Mouse (Mus musculus): ENCODE results near the gene Slc35b4.

The Slc35b4 gene

DNA sequence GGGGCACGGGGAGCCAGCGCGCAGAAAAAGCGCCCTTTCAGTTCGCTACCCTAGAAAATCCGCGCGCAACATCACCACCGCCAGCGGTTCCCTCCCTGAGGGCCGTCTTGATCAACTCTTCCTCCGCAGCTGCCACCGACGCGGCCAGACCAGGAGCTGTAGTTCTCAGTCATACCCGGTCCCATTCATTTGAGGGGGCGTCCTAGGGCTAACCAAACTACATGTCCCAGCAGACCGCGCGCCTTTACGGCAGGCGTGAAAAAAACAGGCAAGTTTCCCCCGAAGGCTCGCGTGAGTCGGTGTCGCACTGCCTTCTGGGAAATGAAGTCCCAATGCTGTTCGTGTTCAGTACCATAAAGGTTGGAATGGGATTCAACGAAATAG lies at the start of gene Slc35b4:
Gene Slc35b4, minus strand, starts transcription at position 248 of the 384 bp plus-strand sequence.
- DNase-seq (ENCODE audit: low read depth, low spot score), result peak; percentile 99

DNA sequence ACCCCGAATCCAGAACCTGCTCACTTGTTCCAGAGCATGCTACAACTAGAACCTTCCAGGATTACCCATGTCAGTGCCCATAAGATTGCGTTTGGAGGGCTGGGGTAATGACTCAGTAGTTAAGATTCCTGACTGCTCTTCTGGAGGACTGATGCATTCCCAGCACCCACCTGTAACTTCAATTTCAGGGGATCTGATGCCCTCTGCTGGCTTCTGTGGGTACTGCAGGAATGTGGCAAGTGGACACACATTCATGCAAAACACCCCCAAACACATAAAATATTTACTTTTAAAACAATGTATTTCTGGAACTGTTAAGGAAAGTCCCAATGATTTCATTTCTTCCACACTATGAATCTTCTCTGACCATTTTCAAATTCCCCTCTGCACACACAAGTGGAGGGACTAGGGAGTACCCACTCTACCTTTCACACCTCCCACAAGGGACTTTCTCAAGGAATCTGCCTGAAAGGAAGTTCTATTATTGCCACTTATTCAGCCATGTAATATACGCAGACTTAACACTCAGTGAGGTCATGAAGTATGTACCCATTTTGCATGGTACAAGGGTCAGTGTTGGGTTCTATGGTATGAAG lies 48.2 kb upstream of the Slc35b4 start:
- peak; percentile 36 for DNase-seq (ENCODE audit: low read depth, low spot score)

DNA sequence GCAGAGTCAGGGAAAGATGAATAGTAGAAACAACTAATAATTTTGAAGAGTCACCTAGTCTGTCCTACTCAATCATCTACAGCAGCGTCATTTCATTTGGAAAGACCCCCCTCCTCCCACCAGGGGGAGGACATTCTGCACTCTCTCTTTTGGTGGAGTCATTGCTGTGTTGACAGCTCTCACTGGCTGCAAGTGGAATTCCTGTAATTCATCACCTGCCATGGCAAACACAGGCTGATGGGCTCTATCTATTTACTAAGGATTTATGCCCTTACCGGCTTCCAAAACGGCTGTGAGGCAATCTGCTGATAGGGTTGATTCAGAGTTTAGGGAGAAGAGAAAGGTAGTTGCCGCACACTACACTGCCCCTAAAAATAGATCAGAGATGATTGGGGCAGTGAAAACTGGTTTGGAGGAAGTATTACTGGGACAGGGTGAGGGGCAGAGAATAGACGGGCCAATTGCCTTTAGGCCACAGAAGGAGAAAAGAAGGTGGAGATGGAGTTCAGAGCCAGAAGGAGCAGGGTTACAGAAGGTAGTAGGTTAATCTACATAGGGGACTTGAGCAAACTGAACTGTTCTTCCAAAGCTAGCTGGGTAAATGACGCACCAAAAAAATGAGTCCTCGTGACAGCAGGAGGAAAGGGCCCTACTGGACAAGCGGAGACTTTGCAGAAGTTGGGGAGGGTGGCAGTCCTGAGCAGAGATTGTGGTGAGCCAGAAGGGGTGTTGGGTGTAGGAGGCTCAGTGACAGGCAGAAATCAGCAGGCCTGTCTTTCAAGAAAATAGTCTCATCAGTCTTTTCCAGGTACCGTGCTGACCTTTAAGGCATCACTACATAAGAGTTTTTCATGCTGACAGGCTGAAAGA lies 39.8 kb upstream of the Slc35b4 start:
- DNase-seq (ENCODE audit: low read depth, low spot score), result no peak

DNA sequence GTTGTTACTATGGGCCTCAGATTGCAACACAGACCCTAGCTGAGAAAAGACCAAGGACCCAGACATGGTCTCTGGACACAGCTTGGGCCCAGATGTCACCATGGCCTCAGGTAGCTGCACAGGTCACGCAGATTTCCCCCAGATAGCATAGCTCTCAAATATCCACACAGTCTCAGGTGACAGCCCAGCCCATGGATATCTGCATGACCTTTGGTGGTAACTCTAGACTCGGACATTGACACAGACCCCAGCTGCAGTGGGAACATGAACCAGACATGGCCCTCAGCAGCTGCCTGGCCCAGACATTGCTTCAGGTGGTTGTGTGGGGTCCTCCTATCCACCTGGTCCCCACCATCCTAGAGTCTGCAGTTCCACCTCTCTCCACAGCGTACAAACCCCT lies 28.8 kb upstream of the Slc35b4 start:
- no peak for DNase-seq (ENCODE audit: low read depth, low spot score)

DNA sequence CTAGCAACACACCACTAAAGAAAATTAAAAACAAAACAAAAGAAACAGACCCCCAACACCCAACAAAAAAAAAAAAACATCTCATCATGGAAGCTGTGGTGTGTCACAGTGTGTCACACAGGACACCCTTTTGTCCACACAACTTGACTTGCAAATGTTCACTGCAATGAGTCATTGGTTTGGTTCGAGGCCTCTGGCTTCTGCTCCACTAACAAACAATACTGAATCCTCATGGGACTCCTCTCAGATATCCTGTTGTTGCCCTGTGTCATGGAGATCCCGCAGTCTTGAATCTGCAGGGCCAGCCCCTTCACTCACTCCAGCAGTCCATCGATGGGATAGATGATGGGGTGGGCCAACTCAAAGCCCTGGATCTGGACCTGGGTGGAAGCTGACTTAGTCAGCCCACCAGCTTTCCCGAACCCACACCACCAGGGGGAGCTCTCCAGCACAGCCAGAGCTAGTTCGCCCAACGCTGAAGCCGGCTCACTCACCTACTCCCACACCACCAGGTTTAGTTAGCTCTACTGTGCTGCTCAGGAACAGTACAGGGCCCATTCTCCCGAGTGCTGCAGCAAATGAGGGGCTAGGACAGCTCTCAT lies 28.2 kb upstream of the Slc35b4 start:
- peak; percentile 46 for DNase-seq (ENCODE audit: low read depth, low spot score)

DNA sequence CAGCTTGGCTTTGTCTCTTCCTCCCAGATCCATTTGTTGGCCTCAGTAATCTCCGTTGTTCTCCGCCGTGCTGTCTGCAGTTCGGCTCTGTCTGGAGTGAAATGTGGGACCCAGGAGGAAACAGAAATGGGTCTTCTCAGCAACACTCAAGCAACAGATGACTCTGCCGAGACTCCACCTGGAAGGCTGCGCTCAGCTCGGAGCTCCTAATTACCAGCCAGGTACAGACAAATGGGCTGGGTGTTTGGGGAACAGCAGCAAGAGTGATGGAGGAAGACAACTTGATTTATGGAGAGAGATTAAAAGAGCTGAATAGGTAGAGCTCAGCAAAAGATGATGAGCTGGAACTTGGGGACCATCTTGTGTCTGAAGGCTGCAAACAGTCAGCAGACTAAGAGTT lies 26.6 kb upstream of the Slc35b4 start:
- no peak for DNase-seq (ENCODE audit: low read depth, low spot score)

DNA sequence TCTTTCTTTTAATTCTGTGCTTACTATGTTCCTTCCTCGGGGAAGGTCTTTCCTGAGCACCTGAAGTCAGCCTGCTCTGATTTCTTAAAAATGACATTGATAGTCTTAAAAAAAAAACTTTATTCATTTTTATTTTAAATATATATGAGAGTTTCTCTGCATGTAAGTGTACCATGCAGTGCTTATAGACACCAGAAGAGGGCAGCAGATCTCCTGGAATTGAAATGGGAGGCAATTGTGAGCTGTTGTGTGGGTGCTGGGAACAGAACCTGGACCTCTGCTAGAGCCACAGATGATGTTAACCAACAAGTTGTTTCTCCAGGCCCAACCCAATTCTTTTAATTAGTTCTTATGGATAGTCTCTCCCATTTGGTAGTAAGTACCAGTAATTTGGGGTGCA lies 18.1 kb upstream of the Slc35b4 start:
- peak; percentile 35 for DNase-seq (ENCODE audit: low read depth, low spot score)

DNA sequence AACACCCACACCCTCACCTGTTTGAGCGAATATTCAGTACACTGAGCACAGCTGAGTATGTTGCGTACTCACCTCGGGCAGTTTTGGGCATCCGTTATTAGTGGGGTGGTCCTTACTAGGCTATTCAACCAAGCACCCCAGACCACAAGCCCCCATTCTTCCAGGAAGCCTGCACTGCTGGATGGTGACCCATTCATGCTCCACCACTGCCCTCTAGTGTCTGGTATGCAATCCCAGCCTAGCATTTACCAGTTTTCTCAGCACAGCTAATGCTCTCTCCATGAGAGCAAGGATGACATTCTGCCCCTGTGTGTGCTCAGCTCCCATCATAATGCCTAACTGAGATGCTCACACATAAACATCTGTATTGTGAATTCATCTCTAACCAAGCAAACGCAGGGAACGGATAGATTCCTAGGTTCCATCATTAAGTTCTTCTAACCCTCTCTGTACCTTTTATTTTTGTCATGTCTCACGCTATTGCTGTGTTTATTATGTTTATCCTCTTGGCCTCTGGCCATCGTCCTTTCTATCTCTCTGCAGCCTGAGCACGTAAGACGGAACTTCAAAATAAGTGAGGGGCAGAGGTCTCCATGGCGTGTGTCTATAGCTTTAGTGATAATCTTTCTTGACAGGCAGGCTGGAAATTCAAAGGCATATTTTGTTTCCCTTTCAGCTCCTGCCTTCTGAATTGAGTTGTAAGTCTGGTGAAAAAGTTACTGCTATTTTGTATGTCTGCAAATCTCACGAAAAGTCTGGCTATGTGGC lies 17.0 kb upstream of the Slc35b4 start:
- DNase-seq (ENCODE audit: low read depth, low spot score), result peak; percentile 78

DNA sequence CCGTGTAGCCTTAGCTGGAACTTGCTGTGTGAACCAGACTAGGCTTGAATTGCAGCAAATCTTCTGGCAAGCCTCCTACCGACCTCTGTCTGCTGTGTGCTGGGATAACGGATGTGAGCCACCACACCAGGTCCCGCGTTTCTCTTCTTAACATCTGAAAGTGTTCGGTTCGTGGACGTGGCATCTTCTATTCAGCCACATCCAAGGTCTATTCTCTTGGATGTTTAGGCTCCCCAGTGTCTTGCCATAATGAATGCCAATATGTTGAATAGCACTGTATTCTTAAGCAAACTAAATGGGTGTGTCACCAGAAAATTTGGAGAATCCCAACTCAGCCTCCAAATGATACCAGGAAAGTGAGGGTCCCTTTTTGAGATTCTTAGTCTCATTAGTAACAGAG lies 14.5 kb upstream of the Slc35b4 start:
- peak; percentile 83 for DNase-seq (ENCODE audit: low read depth, low spot score)

DNA sequence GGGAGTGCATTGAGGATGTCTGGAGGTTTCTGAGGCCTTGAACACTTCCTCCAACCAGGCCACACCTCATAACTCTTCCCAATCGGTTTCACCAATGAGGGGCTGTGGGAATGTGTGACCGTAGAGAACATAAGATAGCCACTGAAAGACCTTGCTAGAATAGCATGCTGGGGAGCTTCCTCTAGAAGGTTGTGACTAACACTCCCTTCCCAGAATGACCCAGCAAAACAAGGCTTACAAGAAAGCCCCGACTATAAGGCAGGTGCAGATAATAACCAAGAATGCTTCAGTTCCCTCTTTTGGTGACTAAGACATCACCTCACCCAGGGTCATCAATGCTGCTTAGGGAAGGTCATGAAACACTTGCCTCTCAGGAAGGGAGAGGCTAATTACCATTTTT lies 12.6 kb upstream of the Slc35b4 start:
- DNase-seq (ENCODE audit: low read depth, low spot score), result peak; percentile 77

DNA sequence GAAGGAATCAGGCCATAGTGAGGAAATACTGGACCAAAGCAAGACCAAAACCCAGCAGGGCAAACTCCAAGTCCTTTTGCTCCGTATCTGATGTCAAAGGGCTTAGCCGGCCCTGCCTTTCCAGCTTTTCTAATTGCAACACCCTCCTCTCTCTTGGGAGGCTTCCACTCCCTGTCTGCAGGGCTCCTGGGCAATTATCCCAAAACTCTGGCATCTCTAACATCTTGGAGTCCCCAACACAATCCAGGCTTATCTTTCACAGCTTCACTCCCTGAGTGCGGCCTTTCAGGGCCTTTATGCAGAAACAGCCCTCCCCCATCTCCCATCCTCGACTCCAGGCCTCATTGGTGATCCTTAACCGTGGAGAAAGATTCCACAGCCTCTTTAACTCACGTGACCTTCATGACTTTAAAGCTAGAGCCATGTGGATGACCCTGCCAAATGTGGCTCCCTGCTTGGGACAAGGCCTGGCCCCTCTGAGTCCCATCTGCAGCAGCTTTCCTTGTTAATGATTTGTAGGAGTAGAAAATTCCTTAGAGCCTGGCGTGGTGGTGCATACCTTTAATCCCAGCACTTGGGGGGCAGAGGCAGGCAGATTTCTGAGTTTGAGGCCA lies 11.2 kb upstream of the Slc35b4 start:
- peak; percentile 89 for DNase-seq (ENCODE audit: low read depth, low spot score)

DNA sequence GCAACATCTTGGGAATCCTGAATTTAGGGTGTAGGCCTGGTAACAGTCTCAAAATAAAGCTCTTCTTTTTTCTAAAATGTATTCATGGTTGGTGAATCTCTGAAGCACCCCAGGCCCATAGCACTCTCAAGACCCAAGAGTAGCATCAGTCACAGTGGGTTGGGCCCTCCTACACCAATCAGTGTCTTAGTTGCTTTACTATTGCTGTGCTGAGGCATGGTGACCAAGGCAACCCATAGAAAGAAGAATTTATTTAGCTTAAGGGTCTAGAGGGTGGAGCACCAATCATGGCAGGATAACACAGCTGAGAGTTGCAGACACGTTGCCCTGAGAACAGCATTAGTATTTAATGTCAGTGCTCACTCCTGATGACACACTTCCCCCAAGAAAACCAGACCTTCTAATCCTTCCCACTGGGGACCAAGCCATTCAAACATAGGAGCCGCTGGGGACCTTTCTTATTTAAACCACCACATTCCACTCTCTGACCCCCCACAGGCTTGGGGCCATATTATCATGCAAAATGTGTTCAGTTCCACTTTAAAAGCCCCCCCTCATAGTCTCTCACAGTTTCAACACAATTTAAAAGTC lies 10.5 kb upstream of the Slc35b4 start:
- DNase-seq (ENCODE audit: low read depth, low spot score), result peak; percentile 98

DNA sequence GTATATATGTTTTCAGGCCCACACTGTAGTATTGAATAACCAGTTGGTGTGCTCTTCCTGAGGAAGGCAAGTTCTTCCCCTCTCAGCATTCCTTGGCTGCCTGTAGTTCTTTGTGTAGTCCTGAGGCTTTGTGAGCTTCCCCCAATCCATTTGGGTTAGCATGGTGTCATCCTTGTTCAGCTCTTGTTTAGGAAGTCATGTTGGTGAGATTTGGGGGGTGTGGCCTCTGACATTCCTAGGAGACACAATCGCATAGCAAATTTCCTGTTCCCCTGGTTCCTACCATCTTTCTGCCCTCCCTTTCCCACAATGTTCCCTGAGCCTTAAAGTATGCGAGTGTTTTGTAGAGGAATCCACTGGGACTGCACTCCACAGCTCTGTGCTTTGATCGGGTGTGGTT lies 6.4 kb upstream of the Slc35b4 start:
- peak; percentile 51 for DNase-seq (ENCODE audit: low read depth, low spot score)

DNA sequence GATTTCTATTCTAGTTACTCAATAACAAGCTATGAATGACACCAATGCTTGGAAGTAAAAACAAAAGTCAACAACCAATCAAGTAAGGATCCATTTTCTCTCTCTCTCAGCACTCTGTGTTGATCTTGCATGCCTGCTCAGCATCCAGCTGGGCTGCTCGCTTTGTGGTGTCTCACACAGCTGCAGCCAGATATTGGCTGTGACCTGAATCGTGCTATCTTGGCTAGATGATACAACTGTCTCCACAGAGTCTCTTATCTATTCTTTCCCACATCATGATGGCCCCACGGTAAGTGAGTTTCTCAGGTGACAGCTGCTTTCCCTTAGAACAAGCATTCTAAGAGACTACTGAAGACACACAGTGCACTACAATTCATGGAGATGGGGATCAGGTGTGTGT lies 5.0 kb upstream of the Slc35b4 start:
- no peak for DNase-seq (ENCODE audit: low read depth, low spot score)

DNA sequence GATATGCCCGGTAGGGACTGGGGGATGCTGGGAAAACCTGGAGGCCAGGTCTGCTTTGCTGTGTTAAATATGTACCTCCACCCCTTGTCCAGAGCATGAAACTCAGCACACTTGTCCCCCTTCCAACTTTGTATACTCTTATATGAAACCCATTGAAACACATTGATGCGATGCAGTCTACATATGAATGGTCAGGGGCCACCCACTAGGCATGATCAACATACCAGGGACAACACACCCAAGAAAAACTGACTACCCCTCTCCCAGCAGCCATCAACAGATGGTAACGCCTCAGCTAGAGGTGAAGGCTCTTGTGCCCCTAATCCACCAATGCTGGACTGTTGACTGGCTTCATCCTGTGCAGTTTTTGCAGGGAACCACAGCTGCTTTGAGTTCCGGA lies 3.0 kb upstream of the Slc35b4 start:
- DNase-seq (ENCODE audit: low read depth, low spot score), result peak; percentile 62

DNA sequence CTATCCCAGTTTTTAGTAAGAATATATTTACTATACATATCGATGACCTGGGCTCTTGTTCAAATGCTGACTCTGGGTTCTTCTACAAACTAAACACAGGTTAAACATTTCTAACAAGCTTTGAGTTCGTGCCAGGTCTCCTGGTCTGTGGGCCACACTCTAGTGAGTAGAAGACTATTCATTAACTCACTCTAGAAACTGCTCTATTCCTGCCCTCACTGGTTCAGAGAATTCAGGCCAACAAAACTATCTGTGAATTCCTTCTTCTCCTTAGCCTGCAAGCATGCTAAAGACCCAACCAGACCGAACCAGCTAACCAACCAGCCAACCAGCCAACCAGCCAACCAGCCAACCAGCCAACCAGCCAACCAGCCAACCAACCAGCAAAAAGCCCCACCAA lies 2.1 kb upstream of the Slc35b4 start:
- DNase-seq (ENCODE audit: low read depth, low spot score), result no peak

DNA sequence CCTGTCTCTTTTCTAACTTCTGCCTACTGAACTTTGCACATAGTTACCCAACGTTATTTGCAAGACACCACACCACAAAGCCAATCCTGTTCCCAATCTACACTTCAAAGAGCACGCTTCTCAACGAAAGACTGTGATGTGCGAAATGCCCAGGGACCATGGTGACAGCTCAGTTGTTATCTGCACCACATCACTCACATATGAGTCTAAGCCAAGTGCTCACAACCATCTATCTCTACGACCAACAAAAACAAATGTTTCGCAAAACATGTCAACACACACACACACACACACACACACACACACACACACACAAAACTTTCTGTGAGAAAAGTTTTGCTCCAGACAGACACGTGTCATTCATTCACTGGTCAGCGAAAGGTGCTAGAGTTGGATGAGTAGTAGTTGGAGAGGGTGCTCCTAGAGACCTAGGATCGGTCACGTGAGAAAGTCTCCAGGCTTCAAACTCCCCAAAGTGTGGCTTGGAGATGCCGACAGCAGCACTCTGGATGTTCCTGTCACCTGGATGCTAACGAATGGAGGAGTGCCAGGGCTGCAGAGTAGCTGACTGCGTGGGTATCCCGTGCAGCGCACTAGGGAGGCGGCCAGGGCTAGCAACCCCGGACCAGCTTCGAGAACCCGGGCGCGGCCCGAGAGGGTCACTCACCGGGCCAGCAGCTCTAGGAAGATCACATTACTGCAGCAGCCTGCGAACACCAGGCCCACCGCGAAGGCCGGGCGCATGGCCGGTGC lies 624 bp downstream of the Slc35b4 start:
- DNase-seq (ENCODE audit: low read depth, low spot score), result peak; percentile 47

DNA sequence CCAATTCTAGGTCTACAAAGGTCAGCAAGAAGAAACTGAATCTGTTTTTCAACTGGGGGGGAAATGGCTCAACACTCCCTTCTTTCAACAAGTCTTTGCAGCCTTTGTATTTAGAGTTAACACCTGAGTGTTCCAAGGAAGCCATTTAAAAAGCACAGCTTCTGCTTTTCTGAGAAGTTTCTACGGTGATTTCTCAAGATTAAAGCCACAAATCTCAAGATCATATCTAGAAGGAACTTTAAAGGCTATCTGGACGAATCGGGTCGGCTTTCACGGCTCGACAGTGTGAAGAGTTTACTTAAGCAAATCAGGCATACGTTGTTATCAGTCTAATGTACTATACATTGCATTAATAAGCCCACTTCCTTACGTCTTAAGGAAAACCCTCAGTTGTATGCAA lies 2.2 kb downstream of the Slc35b4 start:
- DNase-seq (ENCODE audit: low read depth, low spot score), result no peak

DNA sequence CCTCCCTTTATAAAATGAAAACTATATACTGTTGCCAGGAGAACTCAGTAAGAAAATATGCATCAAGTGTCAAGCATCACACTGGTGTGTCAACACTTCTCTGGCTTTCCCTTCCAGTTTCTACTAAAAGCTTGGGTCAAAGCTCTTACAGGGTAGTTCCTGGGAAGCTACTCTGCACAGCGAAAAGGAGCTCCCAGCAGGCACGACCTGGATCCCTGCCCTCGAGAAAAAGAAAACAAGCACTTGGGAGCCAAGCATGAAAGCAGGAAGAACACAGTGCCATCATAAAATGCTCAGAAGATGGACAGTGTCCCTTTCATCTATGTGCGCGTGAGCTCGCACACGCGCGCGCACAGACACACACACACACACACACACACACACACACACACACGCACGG lies 3.7 kb downstream of the Slc35b4 start:
- no peak for DNase-seq (ENCODE audit: low read depth, low spot score)

DNA sequence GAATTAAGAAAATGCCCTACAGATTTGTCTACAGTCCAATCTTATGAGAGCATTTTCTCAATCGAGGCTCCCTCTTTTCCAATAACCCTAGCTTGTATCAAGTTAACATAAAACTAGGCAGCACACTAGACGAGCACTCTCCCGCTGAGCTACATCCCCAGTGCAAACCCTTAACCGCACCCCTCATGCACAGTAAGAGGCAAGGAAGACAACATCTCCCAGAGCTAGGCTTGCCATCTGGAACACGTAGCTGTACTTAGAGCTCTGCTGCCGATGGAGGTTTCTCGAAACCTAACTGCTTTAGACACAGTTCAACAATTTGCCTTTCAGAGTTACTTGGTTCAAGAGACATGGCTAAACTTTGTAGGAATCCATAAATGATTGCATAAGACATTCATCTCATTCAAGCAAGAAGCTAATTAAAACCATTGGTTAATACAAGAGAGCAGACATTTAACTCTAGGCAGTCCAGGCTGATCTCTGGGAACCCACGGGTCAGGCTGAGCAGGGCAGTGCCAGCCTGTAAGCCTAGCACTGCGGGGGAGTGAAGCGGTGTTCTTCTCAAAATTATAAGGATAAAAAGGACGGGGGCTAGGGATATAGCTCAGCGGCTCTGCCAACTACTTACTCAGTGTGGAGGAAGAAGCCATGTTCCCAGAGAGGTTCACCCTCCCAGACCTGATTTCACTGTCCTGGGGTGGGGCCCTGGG lies 5.0 kb downstream of the Slc35b4 start:
- no peak for DNase-seq (ENCODE audit: low read depth, low spot score)

Data from ES-CJ7 (cell line).